Mouse (Mus musculus): ENCODE data around the gene Kcnd3. TPM values are rescaled to one million over a fixed set of nuclear protein-coding genes. Genes with fewer than 3 reads are reported as not detected.

Kcnd3 gene
- 10.1 TPM for polyA plus RNA-seq (2014; fragmentation: Illumina TruSeq; extraction: RNeasy Lipid Tissue Mini Kit (QIAGEN cat#74804); ENCODE audit: low read depth, low replicate concordance)

DNA sequence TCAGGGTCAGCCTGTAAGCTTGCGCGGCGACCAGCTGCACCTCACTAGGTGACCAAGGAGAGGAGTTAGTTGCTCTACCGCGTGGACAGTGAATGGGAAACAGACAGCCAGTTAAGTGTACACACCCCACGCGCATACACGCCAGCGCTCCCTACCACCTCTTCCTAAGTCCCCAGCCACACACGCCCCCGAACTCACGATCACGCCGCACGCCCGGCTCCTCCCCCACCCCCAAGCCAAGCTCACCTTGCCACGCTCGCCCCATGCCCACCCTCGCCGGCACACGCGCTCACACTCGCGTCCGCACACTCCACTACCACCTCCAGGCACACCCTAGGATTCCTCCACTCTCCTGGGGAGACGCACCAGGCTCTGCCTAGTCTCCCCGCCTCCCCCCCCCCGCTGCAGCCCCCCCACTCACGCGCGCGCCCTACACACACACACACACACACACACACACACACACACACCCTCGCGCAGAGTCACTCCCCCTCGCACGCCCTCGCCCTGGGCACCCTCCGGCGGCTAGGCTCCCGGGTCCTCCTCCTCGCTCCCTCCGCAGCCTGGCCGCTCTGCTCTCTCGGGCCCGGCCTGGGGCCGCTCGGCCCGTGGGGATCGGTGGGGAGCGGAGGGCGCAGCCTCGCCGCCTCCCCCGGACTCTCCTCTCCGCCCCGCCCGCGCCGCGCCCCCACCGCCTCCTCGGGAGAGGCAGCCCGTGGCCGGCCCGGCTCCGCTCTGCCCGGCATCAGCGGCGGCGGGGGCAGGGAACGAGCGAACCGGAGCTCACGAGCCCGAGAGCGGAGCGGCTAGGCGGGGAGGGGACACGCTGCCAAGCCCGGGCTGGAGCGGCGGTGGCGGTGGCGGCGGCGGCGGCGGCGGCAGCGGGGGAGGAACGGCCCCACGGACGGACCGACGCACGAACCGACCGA, at the start of gene Kcnd3:
Gene Kcnd3 (plus strand): TSS at position 704 of the 929 bp plus-strand sequence.

GRCm38 (mm10) chr3:105687324-105688060, 235.4 kb downstream of the Kcnd3 start, which contains the start of gene Ddx20:
Gene Ddx20, minus strand, starts transcription at chr3:105687574.

GRCm38 (mm10) chr3:105704031-105705008, 252.2 kb downstream of the Kcnd3 start, which contains the start of gene Inka2:
Gene Inka2, plus strand, starts transcription at chr3:105704599.

Other genes starting within 250 kb of the Kcnd3 start
- gene Ddx20, start 235.2 kb downstream of the Kcnd3 start, polyA plus RNA-seq (2014; fragmentation: Illumina TruSeq; extraction: RNeasy Lipid Tissue Mini Kit (QIAGEN cat#74804); ENCODE audit: low read depth, low replicate concordance) = 10.7 TPM

All from heart, adult 10 weeks (tissue).